Mouse (Mus musculus): ENCODE results near the gene Gigyf2.

Gene Gigyf2

DNA sequence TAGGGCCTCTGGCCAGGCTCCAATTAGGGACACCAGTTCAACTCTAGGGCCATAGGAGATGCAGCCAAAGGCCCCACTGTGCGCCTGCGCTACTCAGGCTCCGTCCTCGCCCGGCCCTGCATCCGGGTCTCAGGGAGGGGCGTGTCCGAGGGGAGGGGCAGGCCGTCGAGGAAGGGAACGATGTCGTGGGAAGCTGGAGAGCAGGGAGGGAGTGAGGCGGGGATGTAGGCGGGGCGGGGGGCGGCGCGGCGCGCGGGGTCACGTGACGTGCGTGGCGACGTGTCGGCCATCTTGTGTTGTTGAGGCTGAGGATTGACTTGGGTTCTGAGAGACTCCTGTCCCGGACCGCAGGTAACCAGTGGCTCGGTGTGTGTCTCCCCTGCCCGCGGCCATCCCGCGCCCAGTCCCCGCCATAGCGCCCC lies at the start of gene Gigyf2:
TSS of gene Gigyf2 (plus strand) at position 257 of the 422 bp plus-strand sequence.
- in situ Hi-C loops (cut with MboI; ENCODE audit: low pct_unique_long_range_greater_than_20kb in 1 of 2, low sequenced_read_pairs in 2 of 2, unreplicated experiment in 1 of 2): no loop called here

DNA sequence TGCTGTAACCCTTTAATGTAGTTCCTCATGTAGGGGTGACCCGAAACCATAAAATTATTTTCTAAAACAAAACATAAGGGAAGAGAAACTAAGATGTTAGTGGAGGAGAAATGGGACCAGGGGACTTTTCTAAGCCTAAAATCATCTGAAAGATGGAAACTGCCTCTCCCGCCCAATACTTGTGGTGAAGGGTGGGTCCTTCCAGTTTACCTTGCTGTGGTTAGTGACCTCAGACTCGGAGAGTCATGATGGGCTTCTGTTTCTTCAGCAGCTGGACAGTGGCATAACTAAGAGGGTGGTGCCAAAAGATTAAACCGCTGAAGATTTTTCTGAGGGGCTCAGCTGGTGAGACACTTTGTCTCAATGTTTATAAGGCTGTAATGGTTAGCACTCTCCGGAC lies 46.5 kb upstream of the Gigyf2 start:
- in situ Hi-C loops (cut with MboI; ENCODE audit: low pct_unique_long_range_greater_than_20kb in 1 of 2, low sequenced_read_pairs in 2 of 2, unreplicated experiment in 1 of 2): no loop called here

DNA sequence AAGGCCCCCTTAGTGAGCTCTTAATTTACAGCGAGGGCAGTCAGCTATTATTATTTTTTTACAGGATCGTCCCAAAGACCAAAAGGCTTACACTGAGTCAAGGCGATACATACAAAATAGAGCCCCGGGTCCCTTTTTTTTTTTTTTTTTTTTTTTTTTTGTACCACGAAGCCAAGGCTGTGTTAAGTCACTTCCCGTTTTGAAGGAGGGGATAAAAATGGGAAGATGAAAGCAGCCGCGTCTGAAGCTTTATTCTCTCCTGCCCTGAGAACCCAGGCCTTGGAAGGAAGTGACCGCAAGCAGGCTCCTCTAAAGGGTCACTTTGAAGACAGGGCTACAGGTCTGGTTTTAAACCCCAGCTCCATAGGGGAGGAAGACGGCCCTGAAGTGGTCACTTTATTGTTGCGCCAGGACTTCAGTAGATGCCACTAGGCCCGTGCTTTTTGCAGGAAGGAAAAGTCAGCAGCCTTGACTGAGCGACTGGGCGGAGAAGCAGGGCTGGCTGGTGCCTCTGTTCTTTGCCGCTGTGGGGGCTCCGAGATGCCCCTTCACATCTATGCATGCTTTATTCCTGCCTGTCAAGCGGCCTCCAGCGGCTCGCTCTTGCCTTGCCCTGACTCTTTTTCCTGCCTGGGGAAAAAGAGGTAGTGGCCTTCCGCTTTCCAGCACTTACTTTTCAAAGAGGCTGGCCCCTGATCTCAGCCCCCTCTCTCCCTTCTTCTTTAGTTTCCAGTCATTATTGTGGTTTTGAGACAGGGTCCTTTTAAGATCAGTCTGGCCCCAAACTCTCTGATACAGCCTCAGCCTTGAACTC lies 45.0 kb upstream of the Gigyf2 start:
- in situ Hi-C loops (cut with MboI; ENCODE audit: low pct_unique_long_range_greater_than_20kb in 1 of 2, low sequenced_read_pairs in 2 of 2, unreplicated experiment in 1 of 2): no loop called here

DNA sequence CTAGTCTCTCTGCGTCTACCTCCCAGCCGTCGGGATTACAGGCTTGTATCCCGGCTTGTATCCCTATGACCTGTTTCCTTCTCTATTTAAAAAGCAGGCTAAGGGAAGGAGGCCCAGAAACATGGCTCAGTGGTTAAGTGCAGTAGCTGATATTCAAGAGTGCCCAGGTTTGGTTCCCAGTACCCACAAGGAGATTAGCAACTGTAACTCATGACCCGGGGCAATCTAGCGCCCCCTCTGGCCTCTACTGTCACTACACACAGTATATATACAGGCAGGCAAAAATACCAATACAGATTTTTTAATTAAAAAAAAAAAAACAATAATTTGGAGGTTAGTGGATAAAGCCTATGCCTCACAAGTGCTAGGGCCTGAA lies 44.4 kb upstream of the Gigyf2 start:
- in situ Hi-C loops (cut with MboI; ENCODE audit: low pct_unique_long_range_greater_than_20kb in 1 of 2, low sequenced_read_pairs in 2 of 2, unreplicated experiment in 1 of 2): no loop called here

DNA sequence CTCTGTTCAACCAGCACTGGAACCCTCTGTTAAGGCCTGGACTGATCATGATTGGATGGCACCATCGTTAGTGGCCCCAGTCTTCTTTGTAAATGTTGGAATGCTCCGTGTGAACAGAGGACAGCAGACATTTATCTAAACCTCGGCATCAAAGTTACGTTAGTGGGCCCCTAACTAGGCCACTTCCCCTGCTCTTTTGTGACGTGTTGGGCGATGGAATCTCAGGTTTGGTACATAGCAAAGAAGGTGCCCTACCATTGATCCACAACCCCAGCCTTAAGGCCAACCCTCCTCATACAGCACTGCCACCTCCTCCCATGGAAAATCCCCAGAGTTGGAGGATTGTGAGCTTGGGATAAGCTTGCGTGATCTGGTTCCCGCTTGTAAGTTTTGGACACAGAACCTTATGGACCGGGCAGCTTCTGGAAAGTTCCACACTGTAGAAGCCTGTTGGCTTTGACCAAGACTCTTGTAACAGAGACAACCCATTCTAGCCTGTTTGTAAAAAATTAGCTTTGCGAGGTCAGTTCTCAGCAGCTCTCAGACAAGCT lies 43.3 kb upstream of the Gigyf2 start:
- in situ Hi-C loops (cut with MboI; ENCODE audit: low pct_unique_long_range_greater_than_20kb in 1 of 2, low sequenced_read_pairs in 2 of 2, unreplicated experiment in 1 of 2): no loop called here

DNA sequence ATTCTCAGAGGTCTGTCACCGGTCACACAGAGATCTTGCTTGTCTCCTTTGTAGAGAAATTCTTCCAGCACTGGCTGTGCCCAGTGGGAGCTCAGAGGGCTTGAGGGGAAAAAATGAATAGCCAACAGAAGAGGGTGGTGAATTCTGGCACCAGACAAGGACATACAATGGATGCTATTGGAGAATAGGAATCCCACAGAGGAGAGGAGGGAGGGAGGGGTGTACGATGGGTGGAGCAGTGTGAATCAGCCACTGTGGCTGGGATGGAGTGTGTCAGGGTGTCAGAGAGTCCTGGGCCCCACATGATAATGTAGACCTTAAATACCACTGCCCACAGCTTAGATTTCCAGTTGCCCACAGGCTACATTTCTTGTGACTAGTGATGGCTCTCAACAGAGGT lies 39.7 kb upstream of the Gigyf2 start:
- in situ Hi-C loops (cut with MboI; ENCODE audit: low pct_unique_long_range_greater_than_20kb in 1 of 2, low sequenced_read_pairs in 2 of 2, unreplicated experiment in 1 of 2): no loop called here

DNA sequence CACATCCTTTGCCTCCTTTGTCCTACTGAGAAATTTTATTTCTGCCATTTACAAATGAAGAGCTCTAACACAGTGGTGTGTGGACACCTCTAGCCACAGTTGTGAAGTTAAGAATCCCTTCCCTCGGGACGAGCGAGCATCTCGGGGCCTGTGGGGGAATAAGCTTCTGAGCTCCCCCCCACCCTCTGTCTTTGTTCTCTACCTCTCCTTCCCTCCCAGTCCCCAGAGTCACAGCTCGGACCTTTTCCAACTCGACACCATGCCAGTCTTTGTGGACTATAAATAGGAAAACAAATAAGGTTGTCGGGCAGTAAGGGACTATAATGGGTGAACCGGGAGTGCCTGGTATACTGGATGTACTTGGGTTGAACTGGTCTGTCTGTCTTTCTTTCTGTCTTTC lies 35.4 kb upstream of the Gigyf2 start:
- in situ Hi-C loops (cut with MboI; ENCODE audit: low pct_unique_long_range_greater_than_20kb in 1 of 2, low sequenced_read_pairs in 2 of 2, unreplicated experiment in 1 of 2): no loop called here

DNA sequence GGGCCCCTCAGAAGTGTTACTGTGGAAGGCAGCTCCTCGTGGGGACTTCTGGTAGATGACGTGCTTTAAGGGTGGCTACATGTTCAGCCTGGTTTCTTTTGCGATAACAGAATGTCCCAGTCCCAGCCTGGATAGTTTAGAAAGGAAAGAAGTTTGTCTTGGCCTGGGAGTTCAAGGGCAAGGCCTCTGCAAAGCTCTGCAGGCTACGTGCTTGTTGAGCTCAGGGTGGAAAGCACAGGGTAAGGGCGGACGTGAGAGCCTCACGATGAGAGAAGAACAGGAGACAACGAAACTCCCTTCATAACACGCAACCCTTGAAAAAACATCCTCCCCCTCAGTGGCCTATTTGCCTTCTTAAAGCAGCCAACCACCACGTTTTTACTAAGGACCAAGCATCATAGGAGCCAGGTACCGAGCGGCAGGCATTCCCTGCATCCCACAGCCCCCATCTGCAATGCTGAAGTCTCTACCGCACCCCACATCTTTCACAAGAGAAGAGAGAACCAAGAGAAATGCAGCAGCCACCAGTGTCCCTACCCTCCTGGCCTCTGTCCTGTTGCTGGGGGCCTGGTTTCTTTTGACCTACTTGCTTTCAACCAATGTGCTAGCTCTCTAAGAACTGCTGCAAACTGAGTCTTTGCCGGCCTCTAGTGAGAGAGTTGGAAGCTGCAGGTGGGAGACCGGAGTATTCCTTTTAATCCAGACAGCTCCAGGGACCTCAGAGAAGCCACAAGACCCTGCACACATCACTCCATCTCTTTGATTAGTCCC lies 34.2 kb upstream of the Gigyf2 start:
- in situ Hi-C loops (cut with MboI; ENCODE audit: low pct_unique_long_range_greater_than_20kb in 1 of 2, low sequenced_read_pairs in 2 of 2, unreplicated experiment in 1 of 2): no loop called here

DNA sequence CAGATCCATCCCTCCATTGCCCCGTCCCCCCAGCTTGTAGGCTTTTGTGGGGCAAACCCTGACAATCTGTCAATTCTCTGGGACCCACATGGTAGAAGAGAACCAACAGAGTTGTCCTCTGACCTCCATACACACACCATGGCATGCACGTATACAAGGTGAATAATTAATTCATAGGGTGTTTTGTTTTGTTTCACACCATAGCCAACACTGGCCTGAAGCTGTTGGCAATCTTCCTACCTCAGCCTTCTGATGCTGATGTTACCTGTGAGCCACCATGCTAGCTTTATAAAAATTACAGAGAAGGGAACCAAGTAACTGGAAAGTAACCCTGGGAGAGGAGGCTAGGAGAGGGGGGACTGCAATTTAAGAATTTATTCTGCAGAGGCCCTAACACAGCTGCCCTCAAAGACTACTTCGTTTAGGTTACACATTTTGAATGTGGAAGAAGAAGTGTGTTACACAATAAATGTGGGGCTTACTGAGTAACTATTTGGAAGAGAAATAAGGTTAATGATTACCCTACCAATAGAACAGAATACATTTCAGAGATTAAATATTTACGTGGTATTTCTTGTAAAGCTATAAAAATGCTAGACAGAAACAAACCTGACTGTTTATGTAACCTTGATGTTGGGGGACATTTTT lies 32.6 kb upstream of the Gigyf2 start:
- in situ Hi-C loops (cut with MboI; ENCODE audit: low pct_unique_long_range_greater_than_20kb in 1 of 2, low sequenced_read_pairs in 2 of 2, unreplicated experiment in 1 of 2): no loop called here

DNA sequence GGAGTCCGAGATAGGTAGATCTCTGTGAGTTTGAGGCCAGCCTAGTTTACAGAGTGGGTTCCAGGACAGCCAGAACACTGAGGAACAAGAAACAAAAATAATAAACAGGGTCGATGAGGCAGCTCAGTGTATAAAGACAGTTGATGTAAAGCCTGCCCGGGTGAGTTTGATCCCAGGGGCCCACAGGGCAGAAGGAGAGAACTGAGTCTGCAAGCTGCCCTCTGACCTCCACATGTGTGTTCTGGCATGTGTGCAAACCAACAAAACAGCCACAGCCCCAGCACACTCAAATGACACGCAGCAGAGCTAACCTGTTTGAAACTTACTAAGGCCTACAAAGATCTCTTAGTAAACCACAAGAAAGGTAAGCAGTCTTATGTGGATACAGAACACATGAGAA lies 31.8 kb upstream of the Gigyf2 start:
- in situ Hi-C loops (cut with MboI; ENCODE audit: low pct_unique_long_range_greater_than_20kb in 1 of 2, low sequenced_read_pairs in 2 of 2, unreplicated experiment in 1 of 2): no loop called here

DNA sequence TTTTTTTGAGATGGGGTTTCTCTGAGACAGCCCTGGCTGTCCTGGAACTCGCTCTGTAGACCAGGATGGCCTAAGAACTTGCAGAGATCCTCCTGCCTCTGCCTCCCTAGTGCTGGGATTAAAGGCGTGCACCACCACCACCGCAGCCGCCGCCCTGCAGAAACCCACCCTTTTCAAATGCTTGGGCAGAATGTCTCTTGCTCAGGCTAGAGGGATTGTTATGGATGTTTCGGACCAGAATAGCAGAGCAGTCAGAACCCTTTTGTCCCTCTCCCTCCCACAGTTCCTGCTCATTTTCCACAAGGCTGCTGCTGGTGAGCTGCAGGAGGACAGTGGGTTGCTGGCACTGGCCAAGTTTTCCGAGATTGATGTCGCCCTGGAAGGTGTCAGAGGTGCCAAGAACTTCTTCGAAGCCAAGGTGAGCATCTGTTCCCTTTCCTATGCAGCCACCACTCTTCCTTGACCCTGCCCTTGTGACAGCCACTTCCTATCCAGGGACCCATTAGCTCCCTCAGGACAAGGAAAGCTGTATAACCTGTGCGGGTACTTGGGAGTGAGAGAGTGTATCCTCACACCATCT lies 29.4 kb upstream of the Gigyf2 start:
- in situ Hi-C loops (cut with MboI; ENCODE audit: low pct_unique_long_range_greater_than_20kb in 1 of 2, low sequenced_read_pairs in 2 of 2, unreplicated experiment in 1 of 2): no loop called here

DNA sequence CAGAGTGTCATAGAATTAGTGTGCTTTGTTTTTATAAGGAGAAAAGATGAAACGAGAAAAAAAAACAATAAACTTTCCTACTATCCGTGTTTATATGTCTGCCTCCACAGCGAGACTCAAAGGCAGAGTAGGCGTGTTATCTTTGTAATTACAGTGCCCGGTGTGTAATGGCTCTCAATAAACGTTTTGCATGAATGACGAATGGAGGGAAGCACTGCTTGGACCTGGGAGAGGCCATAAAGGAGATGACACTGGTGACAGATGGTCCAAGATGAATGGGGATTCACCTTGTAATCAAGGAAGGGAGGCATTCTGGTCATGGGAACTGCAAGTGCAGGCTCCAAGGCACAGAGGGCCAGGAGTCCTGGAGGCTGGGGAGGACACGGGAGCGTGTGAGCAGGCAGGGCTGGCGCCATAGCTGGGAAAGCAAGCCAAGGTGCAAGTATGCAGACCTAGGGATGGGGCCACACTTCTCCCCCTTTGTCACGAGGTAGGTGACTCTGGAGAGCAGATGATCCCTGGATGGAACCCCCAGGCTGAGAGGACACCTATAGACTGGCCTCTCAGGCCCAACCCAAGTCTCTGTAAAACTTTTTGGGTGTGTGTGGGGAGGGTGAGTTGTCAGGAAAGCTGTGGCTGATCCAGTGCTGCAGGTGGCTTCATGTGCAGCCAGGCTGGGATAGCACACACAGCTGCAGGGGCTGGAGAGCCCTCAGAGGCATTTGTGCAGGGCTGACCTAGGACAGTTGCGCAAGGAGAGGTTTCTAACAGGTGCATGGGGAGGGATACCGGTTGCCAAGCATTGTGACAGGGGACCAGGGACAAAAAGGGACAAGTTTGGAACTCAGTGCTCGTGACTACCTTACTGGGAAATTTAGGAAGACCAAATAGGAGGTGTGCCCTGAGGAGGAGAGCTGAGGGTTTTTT lies 26.2 kb upstream of the Gigyf2 start:
- in situ Hi-C loops (cut with MboI; ENCODE audit: low pct_unique_long_range_greater_than_20kb in 1 of 2, low sequenced_read_pairs in 2 of 2, unreplicated experiment in 1 of 2): no loop called here

DNA sequence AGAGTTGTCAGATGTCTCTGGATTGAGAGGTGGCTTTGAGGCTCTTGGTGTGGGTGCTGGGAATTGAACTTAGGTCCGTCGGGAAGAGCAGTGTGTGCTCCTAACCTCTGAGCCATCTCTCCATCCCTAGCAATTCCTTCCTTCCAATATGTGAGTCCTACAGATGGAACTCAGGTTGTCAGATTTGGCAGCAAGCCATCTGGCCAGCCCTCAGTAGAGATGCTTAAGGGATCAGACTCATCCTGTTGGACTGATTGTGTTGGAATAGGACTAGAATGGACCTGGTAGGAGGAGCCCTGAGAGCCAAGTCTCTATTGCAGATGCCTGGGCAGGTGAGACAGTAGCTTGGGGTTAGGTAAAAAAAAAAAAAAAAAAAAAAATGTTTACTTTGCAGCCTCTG lies 24.8 kb upstream of the Gigyf2 start:
- in situ Hi-C loops (cut with MboI; ENCODE audit: low pct_unique_long_range_greater_than_20kb in 1 of 2, low sequenced_read_pairs in 2 of 2, unreplicated experiment in 1 of 2): no loop called here

DNA sequence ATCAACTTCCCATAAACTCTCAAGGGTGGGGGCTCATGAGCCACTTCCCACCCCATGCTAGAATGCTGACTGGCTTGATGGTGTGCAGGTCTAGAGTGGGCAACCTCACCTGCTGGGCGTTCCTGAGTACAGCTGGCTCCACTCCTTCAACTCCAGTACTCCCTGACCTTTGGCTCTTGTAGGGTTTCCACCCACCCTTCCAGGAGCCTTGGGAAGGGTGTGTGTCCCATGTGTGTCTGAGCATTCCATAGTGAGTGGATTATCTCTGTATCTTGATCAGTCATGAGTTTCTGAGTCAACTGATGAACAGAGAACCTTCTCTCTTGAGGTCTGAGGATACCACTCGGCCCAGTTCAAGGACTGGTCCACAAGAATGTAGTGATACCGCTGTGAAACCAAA lies 17.8 kb upstream of the Gigyf2 start:
- in situ Hi-C loops (cut with MboI; ENCODE audit: low pct_unique_long_range_greater_than_20kb in 1 of 2, low sequenced_read_pairs in 2 of 2, unreplicated experiment in 1 of 2): no loop called here

DNA sequence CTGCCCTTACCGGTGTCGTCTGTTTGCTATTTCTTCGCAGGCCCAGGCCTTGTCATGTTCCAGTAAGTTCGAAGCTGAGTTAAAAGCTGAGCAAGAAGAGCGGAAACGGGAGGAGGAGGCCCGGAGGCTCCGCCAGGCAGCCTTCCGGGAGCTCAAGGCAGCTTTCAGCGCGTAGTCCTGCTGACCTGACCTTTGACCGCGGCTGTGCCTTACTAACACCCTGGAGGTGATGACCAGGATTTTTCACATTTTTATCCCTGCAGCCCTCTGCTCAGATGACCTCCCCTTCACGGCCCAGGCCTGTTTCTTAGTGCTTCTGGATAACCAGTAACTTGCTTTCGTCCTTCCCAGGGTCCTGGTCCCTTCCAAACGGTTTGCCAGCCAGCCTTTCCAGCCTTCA lies 17.2 kb upstream of the Gigyf2 start:
- in situ Hi-C loops (cut with MboI; ENCODE audit: low pct_unique_long_range_greater_than_20kb in 1 of 2, low sequenced_read_pairs in 2 of 2, unreplicated experiment in 1 of 2): no loop called here

DNA sequence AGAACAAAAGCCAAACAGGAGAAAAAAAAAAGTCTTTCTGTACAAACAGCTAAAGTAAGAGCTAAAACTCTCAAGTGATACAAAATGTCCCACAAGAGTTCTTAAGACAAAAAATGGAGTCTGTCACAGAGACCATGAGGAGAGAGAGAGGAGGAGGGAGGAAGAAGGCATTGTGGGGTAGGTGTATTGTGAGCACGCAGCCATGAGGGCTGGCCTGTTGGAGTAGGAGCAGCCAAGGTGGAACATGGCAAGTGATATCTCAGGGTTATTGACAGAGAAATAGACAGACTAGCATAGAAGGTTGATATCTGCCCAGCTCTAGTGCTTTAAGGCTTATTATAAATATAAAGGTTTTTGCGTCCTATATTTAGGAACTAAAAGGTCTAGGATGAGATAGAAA lies 14.1 kb upstream of the Gigyf2 start:
- in situ Hi-C loops (cut with MboI; ENCODE audit: low pct_unique_long_range_greater_than_20kb in 1 of 2, low sequenced_read_pairs in 2 of 2, unreplicated experiment in 1 of 2): no loop called here

DNA sequence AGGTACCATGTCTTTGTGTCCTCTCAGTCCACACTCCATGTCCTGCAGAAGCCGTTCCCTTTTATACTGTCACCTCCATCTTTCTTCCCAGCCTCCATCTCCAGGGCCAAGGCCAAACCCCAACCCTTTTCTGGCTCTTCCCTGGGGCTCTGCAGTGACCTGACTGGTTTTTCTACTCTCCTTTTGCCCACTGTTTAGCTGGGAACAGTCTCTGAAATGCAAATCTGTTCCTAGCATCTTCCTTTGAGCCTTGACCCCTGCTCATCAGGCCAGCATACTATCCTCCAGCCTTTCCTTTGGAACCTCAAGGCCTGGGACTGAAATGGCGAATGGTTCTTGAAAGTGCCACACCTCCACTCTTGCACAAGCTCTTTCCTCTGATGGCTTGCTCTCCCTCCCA lies 13.7 kb upstream of the Gigyf2 start:
- in situ Hi-C loops (cut with MboI; ENCODE audit: low pct_unique_long_range_greater_than_20kb in 1 of 2, low sequenced_read_pairs in 2 of 2, unreplicated experiment in 1 of 2): no loop called here

Measured in mouse embryonic stem cell (cell line).